8 mouse cellular contexts compared by ENCODE assay signal in the genomic region with DNA sequence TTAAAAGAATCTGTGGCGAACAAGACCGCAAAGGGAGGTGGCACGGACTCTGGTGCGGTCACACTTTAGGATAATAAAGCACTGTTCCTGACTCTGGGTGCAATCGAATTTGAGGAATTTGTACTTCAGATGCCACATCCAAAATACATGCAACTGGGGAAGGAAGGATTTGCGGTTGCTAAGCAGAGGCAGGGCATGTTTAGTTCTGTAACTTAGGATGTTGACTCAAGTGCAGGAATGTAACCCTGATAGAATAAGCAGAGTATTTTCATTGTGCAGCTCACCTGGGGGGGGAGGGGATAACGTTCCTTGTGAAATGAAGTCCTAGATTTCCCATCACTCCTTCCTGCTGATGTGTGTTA. TPM values are rescaled to one million over a fixed set of nuclear protein-coding genes. Genes with fewer than 3 reads are reported as not detected.
DNase-seq lines count a peak whose midpoint lies in the region; ATAC-seq and TF ChIP-seq lines count a peak whose summit lies in the region.

No protein-coding gene starts in this region.

- no peaks in the 10 kb centered on the region for H3K9me3 ChIP-seq in heart, embryonic 11.5 days (replicated peaks; ENCODE audit: control insufficient read depth, low read length)
- no peaks in the 10 kb centered on the region for H3K9me3 ChIP-seq in E14TG2a.4 (ENCODE audit: low read length)
- H3K9me3 ChIP-seq in hindbrain, embryonic 10.5 days = no peaks in the 10 kb centered on the region

- H3K27me3 ChIP-seq in heart, embryonic 11.5 days (ENCODE audit: control insufficient read depth, insufficient read depth, low read length) = no peaks in the 10 kb centered on the region
- H3K27me3 ChIP-seq in E14TG2a.4 (ENCODE audit: insufficient read depth, low read length) = peaks cover 46% of the 10 kb centered on the region
- no peaks in the 10 kb centered on the region for H3K27me3 ChIP-seq in hindbrain, embryonic 10.5 days (ENCODE audit: insufficient read depth, poor library complexity, severe bottlenecking)

- H3K27ac ChIP-seq in heart, embryonic 11.5 days (ENCODE audit: low read depth, low read length) = peak overlapping the region; percentile 91
- H3K27ac ChIP-seq in hindbrain, embryonic 10.5 days = peak overlapping the region; percentile 92

- 2% methylated on average over 7 of the region's 7 CpGs for WGBS in heart, embryonic 11.5 days (ENCODE audit: insufficient replicate concordance)
- 2% methylated on average over 7 of the region's 7 CpGs for WGBS in hindbrain, embryonic 10.5 days

- DNase-seq in heart, adult 9 months (ENCODE audit: low spot score in 2 of 2) = no peak
- DNase-seq in hindbrain, embryonic 10.5 days (ENCODE audit: low spot score) = no peak
- peak; percentile 72 for DNase-seq in lung, postnatal 25 days (ENCODE audit: low spot score)
- no peak for DNase-seq in ovary, adult 18-20 months (ENCODE audit: low spot score)
- DNase-seq in adrenal gland, adult (ENCODE audit: inconsistent age in 2 of 2, low spot score in 1 of 2) = no peak
- no peak for DNase-seq in gastrocnemius, adult 18-20 months (ENCODE audit: low spot score)

- peak overlapping the region; percentile 88 for H3K4me2 ChIP-seq in heart, embryonic 11.5 days

- H3K4me1 ChIP-seq in heart, embryonic 11.5 days (ENCODE audit: control insufficient read depth, insufficient read depth, low read length) = peaks cover 19% of the 10 kb centered on the region
- peaks cover 42% of the 10 kb centered on the region for H3K4me1 ChIP-seq in E14TG2a.4 (replicated peaks; ENCODE audit: low read depth, low read length)
- peaks cover 54% of the 10 kb centered on the region for H3K4me1 ChIP-seq in hindbrain, embryonic 10.5 days (replicated peaks)

- H3K9ac ChIP-seq in heart, embryonic 11.5 days (ENCODE audit: low read depth, low read length) = peak overlapping the region; percentile 90

- H3K4me3 ChIP-seq in heart, embryonic 11.5 days (ENCODE audit: low read depth, low read length) = peak overlapping the region; percentile 68
- H3K4me3 ChIP-seq in E14TG2a.4 (replicated peaks; ENCODE audit: low read length) = peak overlapping the region; percentile 85
- H3K4me3 ChIP-seq in hindbrain, embryonic 10.5 days = peak overlapping the region; percentile 74

- ATAC-seq in heart, embryonic 11.5 days (replicated peaks; ENCODE audit: insufficient number of reproducible peaks, low FRiP score, low TSS enrichment) = no peak

- no peak for TF ChIP-seq CTCF in E14TG2a.4 (conservative IDR thresholded peaks at IDR 0.05; ENCODE audit: low read length)

- H3K36me3 ChIP-seq in heart, embryonic 11.5 days (ENCODE audit: control insufficient read depth, insufficient read depth, low read length) = no peaks in the 10 kb centered on the region
- H3K36me3 ChIP-seq in E14TG2a.4 (ENCODE audit: insufficient read depth, low read length) = no peaks in the 10 kb centered on the region
- 0 out of 2 replicates have a peak, but pooled peaks cover 3% of the 10 kb centered on the region for H3K36me3 ChIP-seq in hindbrain, embryonic 10.5 days

RNA-seq across cellular contexts. Expression of a gene that starts 0.4 kb away (rescaled TPM):
- polyA plus RNA-seq in heart, embryonic 11.5 days (2014; fragmentation: Nextera tagmentation; extraction: Ambion mirVana) = 11.9 and 14.5 TPM in 2 replicates
- polyA plus RNA-seq in hindbrain, embryonic 10.5 days (2016; fragmentation: Nextera tagmentation; extraction: Ambion mirVana) = 25.5 and 27.7 TPM in 2 replicates
- 10 to 100 TPM; 25.7 to 30.2 TPM for total RNA-seq in gastrocnemius, adult 18-20 months (2021)

RNA-seq across cellular contexts. Expression of a gene that starts 38.4 kb away (rescaled TPM):
- polyA plus RNA-seq in heart, embryonic 11.5 days (2014; fragmentation: Nextera tagmentation; extraction: Ambion mirVana) = 43.7 and 44.4 TPM in 2 replicates
- polyA plus RNA-seq in hindbrain, embryonic 10.5 days (2016; fragmentation: Nextera tagmentation; extraction: Ambion mirVana) = 76.6 and 80.1 TPM in 2 replicates
- 1 to 10 TPM; 5.8 to 7.6 TPM for total RNA-seq in gastrocnemius, adult 18-20 months (2021)

RNA-seq across cellular contexts. Expression of a gene that starts 45.0 kb away (rescaled TPM):
- polyA plus RNA-seq in heart, embryonic 11.5 days (2014; fragmentation: Nextera tagmentation; extraction: Ambion mirVana) = 31.5 and 35.2 TPM in 2 replicates
- polyA plus RNA-seq in hindbrain, embryonic 10.5 days (2016; fragmentation: Nextera tagmentation; extraction: Ambion mirVana) = 30.7 and 35.5 TPM in 2 replicates
- total RNA-seq in gastrocnemius, adult 18-20 months (2021) = 10 to 100 TPM; 25.4 to 25.9 TPM
